Mouse (Mus musculus) c-Kit-positive CD71-positive TER-119-positive erythroid progenitor cells, embryonic 14.5 days (primary cell): ENCODE results near the gene Tmem208.

Source experiments
- DNase-seq: peaks from one replicate; pipeline ENCODE4 v3.0.0-alpha.2; 2013; ENCODE audit warnings: low spot score

The Tmem208 gene

DNA sequence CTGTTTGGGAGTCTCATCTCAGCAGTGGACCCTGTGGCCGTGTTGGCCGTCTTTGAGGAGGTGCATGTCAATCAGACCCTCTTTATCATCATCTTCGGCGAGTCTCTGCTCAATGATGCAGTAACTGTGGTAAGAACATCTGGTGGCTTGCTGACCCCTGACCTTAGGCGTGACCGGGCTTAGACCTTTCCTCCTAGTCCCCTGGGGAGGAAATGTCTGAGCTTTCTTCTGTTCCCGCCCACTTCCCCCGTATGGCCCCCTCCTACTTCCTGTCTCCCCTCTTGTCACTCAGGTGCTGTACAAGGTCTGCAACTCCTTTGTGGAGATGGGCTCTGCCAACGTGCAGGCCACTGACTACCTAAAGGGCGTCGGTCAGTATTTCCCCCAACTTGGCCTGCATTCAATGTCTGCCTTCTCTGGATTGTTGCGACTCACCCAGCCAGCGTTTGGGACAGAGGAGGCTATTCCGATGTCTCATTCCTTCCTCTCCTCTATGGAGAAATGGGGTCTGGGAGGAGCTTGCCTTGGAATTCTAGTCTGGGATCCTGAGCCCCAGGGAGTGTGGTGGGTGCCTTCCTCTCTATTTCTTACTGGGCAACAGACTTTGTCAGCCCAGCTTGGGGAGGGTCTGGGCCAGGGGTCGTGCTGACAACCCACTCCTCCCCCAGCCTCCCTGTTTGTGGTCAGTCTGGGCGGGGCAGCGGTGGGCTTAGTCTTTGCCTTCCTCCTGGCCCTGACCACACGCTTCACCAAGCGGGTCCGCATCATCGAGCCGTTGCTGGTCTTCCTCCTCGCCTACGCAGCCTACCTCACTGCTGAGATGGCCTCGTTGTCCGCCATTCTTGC is 29.2 kb downstream of the Tmem208 start:
- DNase-seq: no peak

DNA sequence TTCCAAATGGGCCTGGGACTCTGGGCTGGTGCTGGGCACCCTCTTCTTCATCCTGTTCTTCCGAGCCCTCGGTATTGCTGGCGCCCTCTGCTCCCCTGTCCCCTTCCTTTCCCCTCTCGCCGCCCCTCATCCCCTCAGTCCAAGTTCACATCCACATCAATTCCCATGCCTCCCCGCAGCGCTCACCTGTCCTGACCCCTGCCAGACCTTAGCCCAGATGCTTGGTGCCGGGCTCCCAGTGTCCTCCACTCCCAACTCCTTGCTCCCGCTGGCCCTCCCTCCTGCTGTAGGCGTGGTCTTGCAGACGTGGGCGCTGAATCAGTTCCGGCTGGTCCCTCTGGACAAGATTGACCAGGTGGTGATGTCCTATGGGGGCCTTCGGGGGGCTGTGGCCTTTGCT is 30.5 kb downstream of the Tmem208 start:
- no peak for DNase-seq

DNA sequence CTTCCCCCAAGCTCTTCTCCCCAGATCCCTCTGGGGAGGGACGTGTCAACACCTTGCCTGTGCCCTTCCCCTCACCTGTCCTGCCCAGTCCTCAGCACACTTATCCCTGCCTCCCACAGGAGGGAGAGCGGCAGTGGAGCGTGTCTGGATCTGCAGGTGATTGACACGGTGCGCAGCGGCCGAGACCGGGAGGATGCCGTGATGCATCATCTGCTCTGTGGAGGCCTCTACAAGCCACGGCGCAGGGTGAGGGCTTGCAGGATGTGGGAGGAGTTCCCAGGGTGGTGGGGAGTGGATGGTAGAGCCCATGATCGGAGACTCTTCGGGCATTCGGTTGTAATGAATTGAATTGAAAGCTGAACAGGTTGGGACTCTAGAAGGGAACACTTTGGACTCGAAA is 33.1 kb downstream of the Tmem208 start:
- no peak for DNase-seq

DNA sequence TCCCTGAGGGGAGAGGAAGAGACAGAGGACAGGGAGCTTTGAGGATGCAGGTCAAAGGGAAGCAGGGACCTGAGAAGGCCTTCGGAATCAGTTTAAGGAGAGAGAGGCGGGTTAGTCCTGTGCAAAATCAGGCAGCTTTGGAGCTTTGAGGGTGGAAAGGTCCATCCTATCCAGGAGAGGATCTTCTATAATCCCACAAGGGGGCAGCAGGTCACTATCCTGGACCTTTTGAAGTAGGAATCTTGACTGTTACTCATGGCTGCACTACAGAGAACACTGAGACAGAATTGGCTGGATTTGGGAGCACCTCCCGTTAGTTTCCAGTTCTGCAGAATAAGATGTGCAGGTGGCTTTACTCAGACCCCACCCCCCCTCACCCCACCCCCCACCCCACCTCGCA is 33.5 kb downstream of the Tmem208 start:
- DNase-seq: no peak

GRCm38 (mm10) chr8:105361751-105362702 is 35.9 kb downstream of the Tmem208 start:
- DNase-seq: no peak

GRCm38 (mm10) chr8:105367107-105367506 is 41.0 kb downstream of the Tmem208 start:
- no peak for DNase-seq

DNA sequence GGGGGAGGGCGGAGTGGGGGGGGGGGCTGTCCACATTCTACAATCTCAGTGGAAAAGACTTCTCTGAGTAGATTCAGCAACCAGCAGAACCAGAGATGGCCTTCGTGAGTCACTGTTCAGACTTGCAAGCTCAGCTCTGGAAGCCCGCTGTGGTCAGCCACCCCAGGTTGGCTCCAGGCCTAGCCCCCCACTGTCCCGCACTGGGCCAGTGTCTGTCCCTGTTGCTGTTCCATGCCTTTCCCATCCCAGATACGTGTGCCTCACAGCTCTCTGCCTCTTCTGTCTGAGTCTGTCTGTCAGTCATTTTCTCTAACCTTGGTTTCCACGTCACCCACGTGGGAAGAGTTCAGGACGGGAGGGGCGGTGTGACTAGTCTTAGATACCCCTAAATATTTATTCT is 46.3 kb downstream of the Tmem208 start:
- no peak for DNase-seq

DNA sequence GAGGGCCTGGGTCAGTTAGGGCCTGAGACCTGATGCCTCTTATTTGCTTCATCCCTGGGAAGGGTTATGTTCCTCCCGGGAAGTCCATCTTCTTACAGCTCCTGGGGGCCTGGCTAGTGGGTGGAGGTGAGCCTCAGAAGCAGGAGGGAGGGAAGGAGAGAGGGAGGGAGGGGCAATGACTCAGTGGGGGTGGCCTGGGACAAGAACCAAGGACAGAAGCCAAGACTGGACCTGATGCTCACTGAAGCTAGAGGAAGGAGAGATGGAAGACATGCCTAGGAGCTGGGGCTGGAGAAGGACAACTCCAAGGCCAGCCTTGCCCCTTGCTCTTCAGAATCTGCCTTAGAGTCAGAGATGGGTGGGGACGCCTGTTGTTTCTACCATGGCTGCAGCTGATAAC is 46.9 kb downstream of the Tmem208 start, which contains the start of gene Plekhg4:
Gene Plekhg4 (plus strand): TSS at position 243 of the 400 bp plus-strand sequence.
- DNase-seq: no peak

GRCm38 (mm10) chr8:105374513-105374966 is 48.4 kb downstream of the Tmem208 start:
- DNase-seq: peak; percentile 36

GRCm38 (mm10) chr8:105378673-105379072 is 52.5 kb downstream of the Tmem208 start:
- no peak for DNase-seq

DNA sequence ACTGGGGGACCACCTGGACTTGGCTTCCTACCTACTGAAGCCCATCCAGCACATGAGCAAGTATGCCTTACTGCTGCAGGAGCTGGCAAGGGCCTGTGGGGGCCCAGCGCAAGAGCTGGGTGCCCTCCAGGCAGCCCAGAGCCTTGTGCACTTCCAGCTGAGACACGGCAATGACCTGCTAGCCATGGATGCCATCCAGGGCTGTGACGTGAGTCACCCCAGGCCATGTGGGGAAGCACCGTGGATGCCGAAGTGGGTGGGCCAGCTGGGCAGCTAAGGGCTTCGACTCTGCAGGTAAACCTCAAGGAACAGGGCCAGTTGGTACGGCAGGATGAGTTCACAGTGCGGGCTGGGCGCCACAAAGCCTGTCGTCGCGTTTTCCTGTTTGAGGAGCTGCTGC is 54.2 kb downstream of the Tmem208 start:
- no peak for DNase-seq

DNA sequence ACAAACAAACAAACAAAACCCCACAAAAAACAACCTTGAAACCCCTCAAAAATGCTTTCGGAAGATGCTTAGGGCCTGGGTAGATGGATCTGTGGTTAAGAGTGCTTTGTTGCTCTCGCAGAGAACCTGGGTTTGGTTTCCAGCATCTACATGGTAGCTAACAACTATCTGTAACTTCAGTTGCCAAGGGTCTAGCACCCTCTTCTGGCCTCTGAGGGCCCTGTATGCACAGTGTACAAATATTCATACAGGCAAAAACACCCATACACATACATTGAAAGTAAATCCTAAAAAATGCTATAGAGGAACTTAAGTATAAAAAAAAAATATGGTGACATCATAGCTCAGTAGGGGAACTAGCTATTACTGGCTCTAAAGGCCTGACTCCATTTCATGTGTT is 57.9 kb downstream of the Tmem208 start:
- DNase-seq: no peak
